Mouse (Mus musculus): ENCODE results near the gene Pak3. TPM values are rescaled to one million over a fixed set of nuclear protein-coding genes. Genes with fewer than 3 reads are reported as not detected.

Gene Pak3
- polyA plus RNA-seq, 1 experiment from 2014 or later, result 144 TPM

- Histone ChIP-seq H3K9ac (no peak overlapping the region), H3K27ac (no peak overlapping the region), H3K27me3 (0 out of 2 replicates have a peak, but pooled peaks cover 4% of the 10 kb centered on the region), H3K4me3 (no peak overlapping the region), H3K36me3 (no peaks in the 10 kb centered on the region), H3K9me3 (no peaks in the 10 kb centered on the region), H3K4me2 (peak overlapping the region; percentile 56), H3K4me1 (replicated peaks) (peaks cover 20% of the 10 kb centered on the region)
- 36% methylated on average over 4 of the region's 4 CpGs for WGBS
- no peak for ATAC-seq (ENCODE audit: low FRiP score)
Observed at GRCm38 (mm10) chrX:143666991-143667390, 148.6 kb downstream of the Pak3 start.

DNA sequence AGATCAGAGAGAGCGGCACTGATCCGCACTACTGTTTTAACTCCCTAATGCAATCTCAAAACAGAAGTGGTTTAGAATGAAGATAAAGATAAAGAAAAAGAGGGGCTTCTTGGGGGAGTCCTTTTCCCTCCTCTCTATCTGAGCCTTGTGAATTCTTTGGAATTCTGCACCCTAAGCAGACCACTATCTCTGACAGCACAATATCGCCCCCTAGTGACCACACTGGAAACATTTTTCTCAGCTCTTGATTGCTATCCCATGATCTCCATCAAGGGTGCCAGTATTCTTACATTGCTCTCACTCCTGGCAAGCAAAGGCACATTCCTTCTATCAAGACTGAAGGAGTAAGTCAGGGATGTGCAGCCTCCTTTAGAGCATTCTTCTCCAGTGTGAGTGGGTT lies 149.9 kb downstream of the Pak3 start:
- H3K27ac ChIP-seq, result no peak overlapping the region
- H3K4me3 ChIP-seq, result no peak overlapping the region
- H3K4me2 ChIP-seq, result no peak overlapping the region
- no peak overlapping the region for H3K9ac ChIP-seq
- no peaks in the 10 kb centered on the region for H3K36me3 ChIP-seq
- peaks cover 20% of the 10 kb centered on the region for H3K4me1 ChIP-seq (replicated peaks)
- H3K9me3 ChIP-seq, result no peaks in the 10 kb centered on the region
- ATAC-seq (ENCODE audit: low FRiP score), result no peak
- H3K27me3 ChIP-seq, result no peaks in the 10 kb centered on the region
- 52% methylated on average over 3 of the region's 3 CpGs for WGBS

GRCm38 (mm10) chrX:143678566-143678965 lies 160.2 kb downstream of the Pak3 start:
- Histone ChIP-seq H3K36me3 (no peaks in the 10 kb centered on the region), H3K4me2 (no peak overlapping the region), H3K27ac (no peak overlapping the region), H3K4me1 (replicated peaks) (no peaks in the 10 kb centered on the region), H3K9me3 (no peaks in the 10 kb centered on the region), H3K4me3 (no peak overlapping the region), H3K27me3 (no peaks in the 10 kb centered on the region), H3K9ac (no peak overlapping the region)
- no peak for ATAC-seq (ENCODE audit: low FRiP score)
- 82% methylated on average over 2 of the region's 2 CpGs for WGBS

DNA sequence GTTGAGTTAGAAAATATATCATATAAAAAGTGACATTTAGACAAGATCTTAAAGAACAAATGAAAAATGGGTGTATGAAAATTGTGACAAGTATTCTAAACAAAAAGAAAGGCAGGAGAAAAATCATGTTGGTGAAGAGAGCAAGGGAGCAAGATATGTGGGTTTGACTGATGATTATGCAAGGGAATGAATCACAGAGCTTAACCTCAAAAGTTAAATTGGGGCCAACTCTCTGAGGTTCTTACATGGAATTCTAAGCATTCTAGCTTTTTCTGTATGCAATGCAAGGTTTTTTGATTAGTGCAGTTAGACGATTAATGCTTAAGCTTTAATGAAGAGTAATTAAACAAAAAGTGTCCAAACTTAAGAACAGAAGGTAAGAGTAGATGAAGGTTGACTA lies 203.9 kb downstream of the Pak3 start:
- H3K4me2 ChIP-seq, result no peak overlapping the region

DNA sequence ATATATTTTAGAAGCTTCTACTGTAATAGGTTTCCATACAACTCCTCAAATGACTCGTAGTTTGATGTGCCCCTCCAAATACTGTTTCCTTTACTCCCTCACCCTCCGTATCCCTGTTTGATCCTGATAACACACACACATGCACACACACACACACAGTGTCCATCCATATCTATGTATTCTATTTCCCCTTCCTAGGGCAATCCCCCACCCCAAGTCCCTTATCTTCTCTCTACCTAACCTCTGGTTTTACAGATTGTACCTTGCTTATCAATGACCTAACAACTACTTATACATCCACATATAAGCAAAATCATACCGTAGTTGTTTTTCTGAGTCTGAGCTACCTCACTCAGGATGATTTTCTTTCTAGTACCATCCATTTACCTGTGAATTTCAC lies 207.0 kb downstream of the Pak3 start:
- peaks cover 3% of the 10 kb centered on the region; the same call in 1 of the 2 replicates for H3K36me3 ChIP-seq
- no peak overlapping the region for H3K4me2 ChIP-seq
- no peaks in the 10 kb centered on the region for H3K9me3 ChIP-seq
- H3K4me1 ChIP-seq (replicated peaks), result no peaks in the 10 kb centered on the region
- H3K27ac ChIP-seq, result no peak overlapping the region
- no peak overlapping the region for H3K4me3 ChIP-seq
- ATAC-seq (ENCODE audit: low FRiP score), result no peak
- H3K27me3 ChIP-seq, result no peaks in the 10 kb centered on the region
- 98% methylated on average over 3 of the region's 3 CpGs for WGBS
- no peak overlapping the region for H3K9ac ChIP-seq

More for the DNA sequence above, 203.9 kb downstream of the Pak3 start:
- no peak for ATAC-seq (ENCODE audit: low FRiP score)
- no peak overlapping the region for H3K27ac ChIP-seq
- H3K4me1 ChIP-seq (replicated peaks), result no peaks in the 10 kb centered on the region
- WGBS, result 92% methylated on average over 1 of the region's 1 CpGs
- H3K9me3 ChIP-seq, result no peaks in the 10 kb centered on the region
- H3K9ac ChIP-seq, result no peak overlapping the region
- H3K4me3 ChIP-seq, result no peak overlapping the region
- H3K36me3 ChIP-seq, result no peaks in the 10 kb centered on the region
- no peaks in the 10 kb centered on the region for H3K27me3 ChIP-seq

- H3K9ac ChIP-seq, result no peak overlapping the region
- no peaks in the 10 kb centered on the region for H3K4me1 ChIP-seq (replicated peaks)
- ATAC-seq (ENCODE audit: low FRiP score), result no peak
- H3K27ac ChIP-seq, result no peak overlapping the region
- H3K4me2 ChIP-seq, result no peak overlapping the region
- H3K9me3 ChIP-seq, result no peaks in the 10 kb centered on the region
- H3K27me3 ChIP-seq, result no peaks in the 10 kb centered on the region
- H3K36me3 ChIP-seq, result 0 out of 2 replicates have a peak, but pooled peaks cover 4% of the 10 kb centered on the region
- WGBS, result 38% methylated on average over 4 of the region's 4 CpGs
- no peak overlapping the region for H3K4me3 ChIP-seq
Observed at GRCm38 (mm10) chrX:143736035-143736434, 217.6 kb downstream of the Pak3 start.

- no peak overlapping the region for H3K4me3 ChIP-seq
- 0 out of 2 replicates have a peak, but pooled peaks cover 2% of the 10 kb centered on the region for H3K36me3 ChIP-seq
- no peak for ATAC-seq (ENCODE audit: low FRiP score)
- no peaks in the 10 kb centered on the region for H3K27me3 ChIP-seq
- WGBS, result 22% methylated on average over 2 of the region's 2 CpGs
- no peak overlapping the region for H3K27ac ChIP-seq
- no peaks in the 10 kb centered on the region for H3K4me1 ChIP-seq (replicated peaks)
- no peak overlapping the region for H3K9ac ChIP-seq
- H3K9me3 ChIP-seq, result no peaks in the 10 kb centered on the region
- no peak overlapping the region for H3K4me2 ChIP-seq
Observed at GRCm38 (mm10) chrX:143739171-143739570, 220.8 kb downstream of the Pak3 start.

DNA sequence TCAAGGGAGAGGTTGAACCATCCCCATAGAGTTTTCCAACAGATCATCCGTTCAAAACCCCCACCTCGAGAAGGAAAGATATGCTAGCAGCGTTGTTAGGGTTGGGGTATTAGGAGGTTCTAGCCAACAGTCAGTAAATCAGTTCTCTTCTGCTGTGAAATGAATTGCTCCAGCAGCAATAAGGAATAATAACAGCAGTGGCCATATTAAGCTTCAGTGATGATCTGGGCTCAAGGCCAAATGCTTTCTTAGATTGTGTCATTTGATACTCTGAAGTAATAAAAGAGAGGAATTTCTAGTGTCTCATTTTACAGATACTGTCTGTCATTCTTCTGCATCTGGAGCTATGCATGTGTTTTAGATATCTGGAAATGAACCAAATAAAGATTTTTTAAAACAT lies 244.2 kb downstream of the Pak3 start:
- no peaks in the 10 kb centered on the region for H3K36me3 ChIP-seq
- H3K4me3 ChIP-seq, result no peak overlapping the region
- no peaks in the 10 kb centered on the region for H3K9me3 ChIP-seq
- 90% methylated on average over 3 of the region's 3 CpGs for WGBS
- no peaks in the 10 kb centered on the region for H3K4me1 ChIP-seq (replicated peaks)
- ATAC-seq (ENCODE audit: low FRiP score), result no peak
- H3K27ac ChIP-seq, result no peak overlapping the region
- no peaks in the 10 kb centered on the region for H3K27me3 ChIP-seq
- H3K4me2 ChIP-seq, result no peak overlapping the region
- H3K9ac ChIP-seq, result no peak overlapping the region

- H3K4me3 ChIP-seq, result no peak overlapping the region
- H3K36me3 ChIP-seq, result no peaks in the 10 kb centered on the region
- WGBS, result 83% methylated on average over 1 of the region's 1 CpGs
- H3K9me3 ChIP-seq, result no peaks in the 10 kb centered on the region
- no peak overlapping the region for H3K9ac ChIP-seq
- no peaks in the 10 kb centered on the region for H3K27me3 ChIP-seq
- no peaks in the 10 kb centered on the region for H3K4me1 ChIP-seq (replicated peaks)
- H3K4me2 ChIP-seq, result no peak overlapping the region
- H3K27ac ChIP-seq, result no peak overlapping the region
- no peak for ATAC-seq (ENCODE audit: low FRiP score)
Observed at GRCm38 (mm10) chrX:143815948-143816347, 297.6 kb downstream of the Pak3 start.

DNA sequence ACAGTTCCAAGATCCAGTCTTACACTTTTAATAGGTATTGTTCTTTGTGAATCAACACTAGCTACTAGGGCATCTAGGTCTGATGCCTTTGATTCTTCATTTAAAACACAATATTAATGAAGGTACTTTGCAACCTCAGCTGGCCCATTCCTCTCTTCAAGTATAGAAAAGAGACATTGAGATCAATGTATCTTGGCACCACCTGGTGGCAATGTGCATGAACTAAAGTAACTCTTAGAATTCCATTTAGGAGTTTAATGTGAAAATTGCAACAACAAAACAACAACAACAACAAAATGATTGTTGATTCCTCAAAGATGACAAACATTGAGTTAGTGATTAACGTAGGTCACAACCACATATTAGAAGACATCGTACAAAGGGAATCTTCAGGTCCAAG lies 300.6 kb downstream of the Pak3 start:
- no peak overlapping the region for H3K4me2 ChIP-seq
- 95% methylated on average over 2 of the region's 2 CpGs for WGBS

DNA sequence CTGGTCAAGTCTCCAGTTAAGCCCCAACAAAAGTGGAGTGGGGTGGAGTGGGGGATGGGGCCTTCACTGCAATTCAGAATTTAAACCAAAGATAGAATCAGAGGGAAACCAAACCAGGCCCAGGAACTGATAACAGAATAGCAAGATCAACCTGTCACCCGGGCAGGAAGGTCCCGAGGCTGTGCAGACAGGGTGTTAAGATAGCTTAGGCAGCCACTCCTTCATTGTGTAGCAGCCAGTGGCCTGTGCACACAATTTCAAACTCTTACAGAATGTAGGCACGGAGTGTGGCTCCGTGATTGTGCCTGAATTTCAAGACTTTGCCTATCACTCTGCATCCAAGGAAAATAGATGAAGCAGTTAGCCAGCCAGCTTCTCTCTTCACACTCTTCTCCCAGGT lies 308.1 kb downstream of the Pak3 start:
- H3K36me3 ChIP-seq, result no peaks in the 10 kb centered on the region
- ATAC-seq (ENCODE audit: low FRiP score), result no peak
- no peak overlapping the region for H3K4me2 ChIP-seq
- no peak overlapping the region for H3K4me3 ChIP-seq
- no peak overlapping the region for H3K9ac ChIP-seq
- H3K27ac ChIP-seq, result no peak overlapping the region
- H3K27me3 ChIP-seq, result peaks cover 2% of the 10 kb centered on the region; the same call in 1 of the 2 replicates
- no peaks in the 10 kb centered on the region for H3K4me1 ChIP-seq (replicated peaks)
- no peaks in the 10 kb centered on the region for H3K9me3 ChIP-seq
- 81% methylated on average over 4 of the region's 4 CpGs for WGBS

More for the DNA sequence above, 300.6 kb downstream of the Pak3 start:
- no peak for ATAC-seq (ENCODE audit: low FRiP score)
- Histone ChIP-seq H3K4me3 (no peak overlapping the region), H3K9me3 (no peaks in the 10 kb centered on the region), H3K27me3 (no peaks in the 10 kb centered on the region), H3K36me3 (no peaks in the 10 kb centered on the region), H3K27ac (no peak overlapping the region), H3K9ac (no peak overlapping the region), H3K4me1 (replicated peaks) (no peaks in the 10 kb centered on the region)

DNA sequence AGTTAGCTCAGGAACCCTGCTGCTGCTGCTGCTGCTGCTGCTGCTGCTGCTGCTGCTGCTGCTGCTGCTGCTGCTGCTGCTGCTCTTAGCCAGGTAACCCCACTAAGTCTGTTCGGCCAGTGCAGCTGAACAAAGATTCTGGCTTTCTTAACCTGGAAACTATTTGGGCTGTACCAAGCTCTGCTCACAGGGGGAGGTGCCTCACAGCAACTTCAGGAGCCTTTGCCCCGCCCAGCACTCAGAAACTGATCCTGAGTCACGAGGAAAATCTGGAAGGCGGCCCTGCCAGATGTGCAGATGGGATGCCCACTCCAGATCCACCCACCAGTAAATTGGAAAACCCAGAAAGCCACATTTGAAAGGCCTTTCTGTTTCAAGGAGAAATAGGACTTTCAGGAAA lies 308.8 kb downstream of the Pak3 start, which contains the start of gene Capn6:
Gene Capn6, minus strand, starts transcription at position 203 of the 400 bp plus-strand sequence.
- ATAC-seq (ENCODE audit: low FRiP score), result no peak
- no peak within 1 kb of the TSS for H3K9ac ChIP-seq
- no peaks in the 10 kb centered on the region for H3K9me3 ChIP-seq
- WGBS, result 54% methylated on average over 4 of the region's 4 CpGs
- H3K36me3 ChIP-seq, result no peaks in the 10 kb centered on the region
- no peak within 1 kb of the TSS for H3K4me2 ChIP-seq
- no peak within 1 kb of the TSS for H3K27ac ChIP-seq
- peaks cover 2% of the 10 kb centered on the region; the same call in 1 of the 2 replicates for H3K27me3 ChIP-seq
- no peak within 1 kb of the TSS for H3K4me3 ChIP-seq
- no peaks in the 10 kb centered on the region for H3K4me1 ChIP-seq (replicated peaks)

DNA sequence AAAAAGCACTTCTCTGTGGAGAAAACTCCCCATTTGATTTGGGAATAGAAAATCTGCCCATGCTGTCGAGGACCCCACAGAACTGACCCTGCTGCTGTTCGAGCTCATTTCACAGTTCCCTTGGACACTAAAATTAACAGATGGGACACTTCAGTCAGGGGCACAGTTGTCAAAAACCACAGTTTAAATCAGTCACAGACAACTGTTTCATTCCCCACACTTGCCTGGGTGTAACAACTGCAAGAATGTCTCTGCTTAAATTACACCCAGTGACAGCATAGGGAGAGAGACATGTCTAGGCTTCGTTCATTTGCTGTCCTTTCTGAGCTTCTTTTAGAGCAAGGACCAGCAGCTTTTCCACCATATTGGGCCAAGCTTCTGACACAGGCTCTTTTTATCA lies 328.2 kb downstream of the Pak3 start:
- no peaks in the 10 kb centered on the region for H3K9me3 ChIP-seq
- no peak overlapping the region for H3K9ac ChIP-seq
- H3K27ac ChIP-seq, result no peak overlapping the region
- H3K4me3 ChIP-seq, result no peak overlapping the region
- WGBS, result 76% methylated on average over 3 of the region's 3 CpGs
- 0 out of 2 replicates have a peak, but pooled peaks cover 3% of the 10 kb centered on the region for H3K27me3 ChIP-seq
- no peaks in the 10 kb centered on the region for H3K36me3 ChIP-seq
- H3K4me1 ChIP-seq (replicated peaks), result no peaks in the 10 kb centered on the region
- H3K4me2 ChIP-seq, result no peak overlapping the region
- ATAC-seq (ENCODE audit: low FRiP score), result no peak
